Mouse (Mus musculus) stomach, embryonic 14.5 days (tissue): ENCODE results near the gene Olfr69. TPM values are rescaled to one million over a fixed set of nuclear protein-coding genes. Genes with fewer than 3 reads are reported as not detected.
A peak's percentile ranks its signal among the peaks of the same experiment; 100 is the strongest.
"Not testable (repeated sequence)": the region's sequence is repeated elsewhere in the genome, so short reads cannot be mapped to it uniquely, and the experiment has no call there.

Experiments used
- ATAC-seq: fragments of 200-750 bp; cut with Nextera tagmentation; 2 replicates; pipeline ENCODE4 v1.8.0; 2017; ENCODE audit warnings: low read depth, moderate TSS enrichment; ENCODE audit not compliant: insufficient number of reproducible peaks, insufficient read depth, low FRiP score
- H3K27ac ChIP-seq: fragments of 300-500 bp; sonication (generic); 2 replicates; pipeline ENCODE4 v1.5.1; 2014; ENCODE audit warnings: mild to moderate bottlenecking, low read length, moderate library complexity, mixed read lengths
- H3K27me3 ChIP-seq: fragments of 300-500 bp; sonication (generic); 2 replicates; pipeline ENCODE4 v1.6.1; 2014; ENCODE audit warnings: low read length, control low read depth, mixed read lengths; ENCODE audit not compliant: control insufficient read depth, insufficient read depth
- H3K36me3 ChIP-seq: fragments of 300-500 bp; sonication (generic); 2 replicates; pipeline ENCODE4 v1.6.1; 2014; ENCODE audit warnings: mild to moderate bottlenecking, control low read depth, low read length, moderate library complexity, mixed read lengths; ENCODE audit not compliant: control insufficient read depth, insufficient read depth
- H3K4me1 ChIP-seq: fragments of 300-500 bp; sonication (generic); 2 replicates; pipeline ENCODE4 v1.6.1; 2014; ENCODE audit warnings: low read length, control low read depth, mixed read lengths; ENCODE audit not compliant: control insufficient read depth, insufficient read depth
- H3K4me2 ChIP-seq: fragments of 300-500 bp; sonication (generic); replicated peaks from 2 replicates; pipeline ENCODE4 v1.6.1; 2014; ENCODE audit warnings: low read depth, low read length, control low read depth
- H3K4me3 ChIP-seq: fragments of 300-500 bp; sonication (generic); 2 replicates; pipeline ENCODE4 v1.5.1; 2014; ENCODE audit warnings: low read depth, low read length, control low read depth
- H3K9ac ChIP-seq: fragments of 300-500 bp; sonication (generic); replicated peaks from 2 replicates; pipeline ENCODE4 v1.6.1; 2014; ENCODE audit warnings: low read depth, mild to moderate bottlenecking, control low read depth, low read length, moderate library complexity, mixed read lengths
- H3K9me3 ChIP-seq: fragments of 300-500 bp; sonication (generic); 2 replicates; pipeline ENCODE4 v1.6.1; 2016; ENCODE audit warnings: low read depth, low read length, control low read depth; ENCODE audit not compliant: control insufficient read depth
- WGBS: fragments of 180-500 bp; shearing (Covaris S2); extraction: QIAGEN DNeasy Blood & Tissue Kit; methylation state at CpG from one replicate; pipeline ENCODE4 v1.1.7; 2014; 5-methylcytosine and 5-hydroxymethylcytosine counted together
- polyA plus RNA-seq: library from polyadenylated mRNA; unstranded; fragments of >200 nt; fragmentation: Nextera tagmentation; extraction: Ambion mirVana; gene quantifications from 2 replicates; pipeline ENCODE4 v1.2.1, GENCODE M21; 2014

The Olfr69 gene
- polyA plus RNA-seq, result not detected in 2 replicates

DNA sequence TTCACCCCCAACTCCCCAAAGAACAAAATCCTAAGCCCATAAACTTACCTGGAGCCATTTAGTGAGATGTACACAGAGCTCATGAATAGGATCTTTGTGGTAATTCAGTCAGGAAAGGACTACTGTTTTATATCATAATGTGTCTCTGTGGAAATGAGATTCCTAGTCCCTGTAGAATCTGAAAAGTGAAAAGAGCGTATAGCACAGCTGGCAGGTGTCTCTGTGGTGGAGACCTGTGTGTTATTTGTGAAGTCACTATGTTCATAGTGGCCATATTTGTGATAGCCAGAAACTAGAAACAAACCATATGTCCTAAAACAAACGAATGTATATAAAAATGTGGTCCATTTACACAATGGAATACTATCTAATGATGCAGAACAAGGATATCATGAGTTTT lies at the start of gene Olfr69:
Gene Olfr69, minus strand, starts transcription at position 101 of the 400 bp plus-strand sequence.
- ATAC-seq, result no peak
- no peaks in the 10 kb centered on the region for H3K9me3 ChIP-seq
- no peaks in the 10 kb centered on the region for H3K4me1 ChIP-seq
- H3K27ac ChIP-seq, result no peak within 1 kb of the TSS
- no peak within 1 kb of the TSS for H3K9ac ChIP-seq
- no peaks in the 10 kb centered on the region for H3K36me3 ChIP-seq
- H3K27me3 ChIP-seq, result no peaks in the 10 kb centered on the region
- WGBS, result 72% methylated on average over 2 of the region's 2 CpGs
- H3K4me3 ChIP-seq, result no peak within 1 kb of the TSS
- no peak within 1 kb of the TSS for H3K4me2 ChIP-seq

- not testable (repeated sequence) for ATAC-seq, H3K4me2 ChIP-seq
- 86% methylated on average over 1 of the region's 2 CpGs for WGBS
These were observed 43.7 kb upstream of the Olfr69 start for GRCm38 (mm10) chr7:103815085-103815484.

DNA sequence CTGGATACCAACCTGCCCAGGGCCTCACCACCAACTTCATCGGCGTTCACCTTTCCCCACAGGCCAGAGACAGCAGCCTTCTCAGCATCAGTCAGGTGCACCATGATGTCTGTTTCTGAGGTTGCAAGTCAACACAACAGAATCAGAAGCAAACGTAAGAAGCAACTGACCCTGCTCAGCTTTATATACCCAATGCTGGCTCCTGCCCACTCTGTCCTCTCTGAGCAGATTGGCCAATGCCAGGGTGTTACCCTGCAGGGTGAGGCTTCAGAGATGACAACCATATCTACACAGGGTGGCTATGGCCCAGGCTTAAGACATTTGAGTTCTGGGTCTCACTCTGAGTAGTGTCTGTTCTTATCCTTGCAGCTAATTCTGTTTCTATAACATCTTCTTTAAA lies 42.4 kb upstream of the Olfr69 start, which contains the start of gene Hbb-bt:
Gene Hbb-bt, minus strand, starts transcription at position 231 of the 400 bp plus-strand sequence.
- Histone ChIP-seq H3K9me3 (no peaks in the 10 kb centered on the region), H3K27me3 (no peaks in the 10 kb centered on the region), H3K36me3 (no peaks in the 10 kb centered on the region), H3K9ac (no peak within 1 kb of the TSS), H3K4me2 (no peak within 1 kb of the TSS), H3K4me3 (no peak within 1 kb of the TSS), H3K27ac (no peak within 1 kb of the TSS), H3K4me1 (no peaks in the 10 kb centered on the region)
- ATAC-seq, result peak; percentile 87; the same call in 1 of the 2 replicates
- WGBS, result 85% methylated on average over 3 of the region's 3 CpGs

More at GRCm38 (mm10) chr7:103815085-103815484, 43.7 kb upstream of the Olfr69 start:
- H3K36me3 ChIP-seq, H3K9me3 ChIP-seq, H3K9ac ChIP-seq, H3K4me1 ChIP-seq, H3K27me3 ChIP-seq, H3K4me3 ChIP-seq, H3K27ac ChIP-seq: not testable (repeated sequence)

GRCm38 (mm10) chr7:103813152-103813551 lies 41.8 kb upstream of the Olfr69 start:
- not testable (repeated sequence) for H3K36me3 ChIP-seq, H3K9ac ChIP-seq, ATAC-seq, H3K27ac ChIP-seq, H3K27me3 ChIP-seq, H3K4me3 ChIP-seq, H3K4me2 ChIP-seq, H3K4me1 ChIP-seq, H3K9me3 ChIP-seq
- WGBS, result no CpG with 5 or more reads among the region's 3 CpGs

- Histone ChIP-seq H3K9me3 (no peaks in the 10 kb centered on the region), H3K27ac (no peak overlapping the region), H3K4me2 (no peak overlapping the region), H3K36me3 (no peaks in the 10 kb centered on the region), H3K9ac (no peak overlapping the region), H3K4me1 (no peaks in the 10 kb centered on the region), H3K4me3 (no peak overlapping the region), H3K27me3 (no peaks in the 10 kb centered on the region)
- no peak for ATAC-seq
- WGBS, result 61% methylated on average over 1 of the region's 1 CpGs
These were observed 40.8 kb upstream of the Olfr69 start for GRCm38 (mm10) chr7:103812174-103812573.

- no peak overlapping the region for H3K9ac ChIP-seq
- H3K4me2 ChIP-seq, result no peak overlapping the region
- ATAC-seq, result peak; percentile 33; the same call in 1 of the 2 replicates
- no peak overlapping the region for H3K27ac ChIP-seq
- no peaks in the 10 kb centered on the region for H3K27me3 ChIP-seq
- WGBS, result 86% methylated on average over 1 of the region's 1 CpGs
- no peaks in the 10 kb centered on the region for H3K9me3 ChIP-seq
- no peak overlapping the region for H3K4me3 ChIP-seq
- no peaks in the 10 kb centered on the region for H3K4me1 ChIP-seq
- no peaks in the 10 kb centered on the region for H3K36me3 ChIP-seq
These were observed 39.9 kb upstream of the Olfr69 start for GRCm38 (mm10) chr7:103811223-103811845.

DNA sequence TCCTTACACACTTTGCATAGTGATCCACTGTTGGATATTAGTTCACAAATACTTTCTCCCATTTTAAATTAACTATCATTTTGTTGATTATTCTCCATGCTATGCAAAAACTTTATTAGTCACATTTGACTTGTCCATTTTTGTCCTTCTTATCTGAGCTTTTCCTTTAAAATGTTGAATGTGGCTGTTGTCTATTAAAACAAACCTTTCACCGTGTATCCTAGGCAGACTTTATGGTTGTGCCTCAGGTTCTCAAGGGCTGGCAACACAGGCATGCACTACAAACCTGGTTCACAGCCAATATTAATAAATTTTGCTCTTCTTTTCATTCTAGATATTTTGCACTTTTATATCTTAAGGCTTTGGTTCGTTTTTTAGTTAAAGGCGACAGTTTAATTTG lies 39.4 kb upstream of the Olfr69 start:
- Histone ChIP-seq H3K9me3 (no peaks in the 10 kb centered on the region), H3K4me2 (no peak overlapping the region), H3K27ac (no peak overlapping the region), H3K4me1 (no peaks in the 10 kb centered on the region), H3K4me3 (no peak overlapping the region), H3K27me3 (no peaks in the 10 kb centered on the region), H3K9ac (no peak overlapping the region), H3K36me3 (no peaks in the 10 kb centered on the region)
- no peak for ATAC-seq
- 79% methylated on average over 3 of the region's 3 CpGs for WGBS

DNA sequence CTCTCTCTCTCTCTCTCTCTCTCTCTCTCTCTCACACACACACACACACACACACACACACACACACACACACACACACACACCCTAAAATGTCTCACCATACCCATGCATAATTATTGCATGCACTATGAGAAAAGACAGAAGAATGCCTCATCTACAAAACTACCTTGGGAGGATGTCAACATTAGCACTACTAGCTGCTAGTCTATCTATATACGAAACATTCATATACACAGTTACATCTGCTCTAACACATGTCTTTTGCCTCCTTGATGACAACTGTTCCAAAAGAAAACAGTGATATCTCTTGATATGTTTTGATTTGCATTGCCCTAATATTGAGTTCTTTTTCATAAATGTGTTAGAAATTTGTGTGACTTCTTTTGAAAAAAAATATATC lies 38.9 kb upstream of the Olfr69 start:
- WGBS, result 76% methylated on average over 1 of the region's 1 CpGs

DNA sequence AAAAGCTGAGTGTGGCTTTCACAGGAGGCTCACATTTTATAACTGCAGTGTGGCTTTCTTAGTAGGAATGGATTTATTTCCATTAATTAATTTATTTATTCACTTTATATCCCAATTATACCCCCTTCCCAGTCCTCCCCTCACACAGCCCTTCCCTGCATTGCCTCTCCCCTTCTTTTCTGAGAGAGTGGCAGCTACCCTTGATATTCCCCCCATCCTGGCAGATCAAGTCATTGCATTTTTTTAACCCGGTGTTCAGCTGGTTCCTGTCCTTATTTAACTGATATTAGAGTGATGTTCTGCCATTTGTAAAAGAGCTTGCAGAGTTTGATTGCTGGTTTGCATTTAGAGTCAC lies 38.4 kb upstream of the Olfr69 start:
- 55% methylated on average over 1 of the region's 1 CpGs for WGBS
- no peak for ATAC-seq
- H3K4me3 ChIP-seq, result no peak overlapping the region
- no peak overlapping the region for H3K4me2 ChIP-seq
- H3K9ac ChIP-seq, result no peak overlapping the region
- no peak overlapping the region for H3K27ac ChIP-seq
- no peaks in the 10 kb centered on the region for H3K9me3 ChIP-seq
- H3K36me3 ChIP-seq, result no peaks in the 10 kb centered on the region
- no peaks in the 10 kb centered on the region for H3K27me3 ChIP-seq
- no peaks in the 10 kb centered on the region for H3K4me1 ChIP-seq

More for the DNA sequence above, 38.9 kb upstream of the Olfr69 start:
- Histone ChIP-seq H3K36me3 (no peaks in the 10 kb centered on the region), H3K27me3 (no peaks in the 10 kb centered on the region), H3K4me3 (no peak overlapping the region), H3K4me2 (no peak overlapping the region), H3K4me1 (no peaks in the 10 kb centered on the region), H3K27ac (no peak overlapping the region), H3K9me3 (no peaks in the 10 kb centered on the region), H3K9ac (no peak overlapping the region)
- no peak for ATAC-seq
